Mouse (Mus musculus) ZHBTc4 (cell line): ENCODE data around the gene Pacsin2.

Source experiments
- DNase-seq: peaks from one replicate; pipeline ENCODE4 v3.0.0-alpha.2; 2011; ENCODE audit warnings: low read depth, low spot score

Gene Pacsin2

DNA sequence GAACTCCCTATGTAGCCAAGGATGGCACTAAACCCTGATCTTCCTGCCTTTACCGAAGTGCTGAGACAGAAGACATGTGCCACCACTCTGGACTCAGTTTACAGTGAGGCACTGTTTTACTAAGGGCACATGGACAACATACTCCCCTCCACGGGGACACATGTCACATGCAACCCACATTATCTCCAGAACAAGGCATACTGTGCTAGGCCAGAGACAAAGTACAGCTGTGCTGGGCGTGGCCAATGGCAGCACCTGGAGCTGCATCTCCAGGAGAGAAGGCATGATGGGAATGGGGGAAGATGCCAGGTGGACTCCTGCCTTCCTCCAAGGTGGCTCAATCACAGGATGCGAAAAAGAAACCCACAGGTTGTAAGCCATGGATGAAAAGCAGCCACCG, 135.5 kb downstream of the Pacsin2 start:
- no peak for DNase-seq
